Mouse (Mus musculus): ENCODE results near the gene Zbed6.

GRCm38 (mm10) chr1:133694301-133694700, 33.6 kb upstream of the Zbed6 start:
- TF ChIP-seq POLR2A (IDR thresholded peaks at IDR 0.05; ENCODE audit: borderline replicate concordance, extremely low read depth, insufficient read depth, insufficient read length, poor library complexity, severe bottlenecking) (no peak), CTCF (IDR thresholded peaks at IDR 0.05; ENCODE audit: borderline replicate concordance, extremely low read depth, insufficient read depth, insufficient read length) (no peak)

Measured in brain, embryonic 14.5 days (tissue).